ENCODE assay signal across 10 mouse cellular contexts in genomic region chr17:28428474-28429258, GRCm38 (mm10).
A peak's percentile ranks its signal among the peaks of the same experiment; 100 is the strongest.
DNase-seq lines count a peak whose midpoint lies in the region; ATAC-seq and TF ChIP-seq lines count a peak whose summit lies in the region.
"Had no signal": no experiment of that assay in that cellular context is flagged by ENCODE, and none has a peak within 500 bp of the region (broad histone marks: within the 10 kb centered on the region; RNA-seq: fewer than 3 reads in every experiment).

No protein-coding gene starts in this region.

- H3K4me3 ChIP-seq in stomach, postnatal 0 days (ENCODE audit: low read depth, low read length): no peak overlapping the region
- no peak overlapping the region for H3K4me3 ChIP-seq in midbrain, embryonic 14.5 days (replicated peaks; ENCODE audit: low read depth, low read length)
- H3K4me3 ChIP-seq: embryonic facial prominence, embryonic 13.5 days; hindbrain, embryonic 13.5 days had no signal

- ATAC-seq in stomach, postnatal 0 days (ENCODE audit: low FRiP score, low TSS enrichment): no peak
- no peak for ATAC-seq in midbrain, embryonic 14.5 days (ENCODE audit: low FRiP score, low TSS enrichment)

- H3K27ac ChIP-seq in stomach, postnatal 0 days (replicated peaks): peak overlapping the region; percentile 30
- no peak overlapping the region for H3K27ac ChIP-seq in midbrain, embryonic 14.5 days (replicated peaks; ENCODE audit: low read depth, low read length)
- H3K27ac ChIP-seq: embryonic facial prominence, embryonic 13.5 days; hindbrain, embryonic 13.5 days had no signal

- H3K4me1 ChIP-seq in stomach, postnatal 0 days (replicated peaks; ENCODE audit: control insufficient read depth, insufficient read depth): peaks cover 5% of the 10 kb centered on the region
- H3K4me1 ChIP-seq in midbrain, embryonic 14.5 days (ENCODE audit: control insufficient read depth, insufficient read depth, low read length): no peaks in the 10 kb centered on the region
- H3K4me1 ChIP-seq: embryonic facial prominence, embryonic 13.5 days had no signal

- no peak for TF ChIP-seq EP300 in stomach, postnatal 0 days (optimal IDR thresholded peaks at IDR 0.05)

- peaks cover 4% of the 10 kb centered on the region; the same call in 1 of the 2 replicates for H3K36me3 ChIP-seq in stomach, postnatal 0 days (ENCODE audit: control insufficient read depth, insufficient read depth, low read length)
- peaks cover 11% of the 10 kb centered on the region; the same call in 1 of the 2 replicates for H3K36me3 ChIP-seq in midbrain, embryonic 14.5 days (ENCODE audit: control insufficient read depth, insufficient read depth, low read length)

- H3K4me2 ChIP-seq in stomach, postnatal 0 days (replicated peaks; ENCODE audit: low read depth): no peak overlapping the region
- H3K4me2 ChIP-seq in midbrain, embryonic 14.5 days (ENCODE audit: low read length): no peak overlapping the region
- H3K4me2 ChIP-seq: embryonic facial prominence, embryonic 13.5 days; hindbrain, embryonic 13.5 days had no signal

- no peak overlapping the region for H3K9ac ChIP-seq in stomach, postnatal 0 days (ENCODE audit: low read length)
- H3K9ac ChIP-seq in midbrain, embryonic 14.5 days (replicated peaks; ENCODE audit: low read length): no peak overlapping the region
- H3K9ac ChIP-seq: embryonic facial prominence, embryonic 13.5 days; hindbrain, embryonic 13.5 days had no signal

- H3K27me3 ChIP-seq in stomach, postnatal 0 days (ENCODE audit: control insufficient read depth, insufficient read depth, low read length): no peaks in the 10 kb centered on the region
- no peaks in the 10 kb centered on the region for H3K27me3 ChIP-seq in midbrain, embryonic 14.5 days (ENCODE audit: control insufficient read depth, insufficient read depth, low read length)
- H3K27me3 ChIP-seq: embryonic facial prominence, embryonic 13.5 days; hindbrain, embryonic 13.5 days had no signal

- no peaks in the 10 kb centered on the region for H3K9me3 ChIP-seq in stomach, postnatal 0 days (ENCODE audit: control insufficient read depth, low read length)
- no peaks in the 10 kb centered on the region for H3K9me3 ChIP-seq in midbrain, embryonic 14.5 days (ENCODE audit: control insufficient read depth, low read length)
- H3K9me3 ChIP-seq: embryonic facial prominence, embryonic 13.5 days; hindbrain, embryonic 13.5 days had no signal

- TF ChIP-seq CTCF in stomach, postnatal 0 days (IDR thresholded peaks at IDR 0.05; ENCODE audit: low read depth): no peak

- peak; percentile 50 for DNase-seq in layer of hippocampus, adult 11-12 months (ENCODE audit: low spot score)
- DNase-seq in layer of hippocampus, adult 18-20 months (ENCODE audit: low spot score in 2 of 2): no peak
- DNase-seq in gastrocnemius, postnatal 14 days: peak; percentile 52
- peak; percentile 82 for DNase-seq in kidney, adult 9 months
- no peak for DNase-seq in stomach, postnatal 0 days (ENCODE audit: low spot score)
- DNase-seq in frontal cortex, postnatal 25 days (ENCODE audit: low spot score in 2 of 2): no peak
- no peak for DNase-seq in midbrain, embryonic 14.5 days
- DNase-seq in right cerebral cortex, postnatal 36 days (ENCODE audit: low spot score in 2 of 2): no peak

- intact Hi-C loops in gastrocnemius, postnatal 14 days (cut with DNase I; ENCODE audit: low total_unique reads): no loop called here

- 55% methylated on average over 15 of the region's 15 CpGs for WGBS in stomach, postnatal 0 days
- 89% methylated on average over 15 of the region's 15 CpGs for WGBS in midbrain, embryonic 14.5 days

Comparison
In these comparisons a context has a peak if more than half of its experiments do, and no peak if none do; other contexts are left out.
1. DNase-seq: peak in layer of hippocampus, adult 11-12 months (single experiment), gastrocnemius, postnatal 14 days (single experiment) and kidney, adult 9 months (single experiment); none in layer of hippocampus, adult 18-20 months (0 of 2), stomach, postnatal 0 days (single experiment), frontal cortex, postnatal 25 days (0 of 2), midbrain, embryonic 14.5 days (single experiment) and right cerebral cortex, postnatal 36 days (0 of 2).